Mouse (Mus musculus) CD4-positive helper T cell, adult 2 months (primary cell): ENCODE measurements around the gene Ankrd45.
"Not testable (repeated sequence)": the region's sequence is repeated elsewhere in the genome, so short reads cannot be mapped to it uniquely, and the experiment has no call there.

ENCODE experiments used
- DNase-seq: peaks from one replicate; pipeline ENCODE4 v3.0.0-alpha.2; 2012; ENCODE audit warnings: low read depth, missing footprints, low spot score

Gene Ankrd45

GRCm38 (mm10) chr1:161185431-161185830 lies 42.9 kb downstream of the Ankrd45 start:
- no peak for DNase-seq

GRCm38 (mm10) chr1:161190253-161190910 lies 47.9 kb downstream of the Ankrd45 start:
- DNase-seq: no peak

- peak; percentile 67 for DNase-seq
These were observed 53.3 kb downstream of the Ankrd45 start for GRCm38 (mm10) chr1:161195541-161196351.

- not testable (repeated sequence) for DNase-seq
These were observed 53.9 kb downstream of the Ankrd45 start for GRCm38 (mm10) chr1:161196364-161196763.

GRCm38 (mm10) chr1:161199856-161200255 lies 57.4 kb downstream of the Ankrd45 start:
- DNase-seq: no peak

- peak; percentile 64 for DNase-seq
These were observed 72.0 kb downstream of the Ankrd45 start for GRCm38 (mm10) chr1:161214465-161214864.

- no peak for DNase-seq
These were observed 77.3 kb downstream of the Ankrd45 start for GRCm38 (mm10) chr1:161219816-161220215.
